Mouse (Mus musculus) kidney, adult 8-10 months (tissue): Measurements from ENCODE around the gene Atp5g3.

Experiments
- DNase-seq, 2 experiments: peaks; one replicate each; pipeline ENCODE4 v3.0.0; 2022

The Atp5g3 gene

DNA sequence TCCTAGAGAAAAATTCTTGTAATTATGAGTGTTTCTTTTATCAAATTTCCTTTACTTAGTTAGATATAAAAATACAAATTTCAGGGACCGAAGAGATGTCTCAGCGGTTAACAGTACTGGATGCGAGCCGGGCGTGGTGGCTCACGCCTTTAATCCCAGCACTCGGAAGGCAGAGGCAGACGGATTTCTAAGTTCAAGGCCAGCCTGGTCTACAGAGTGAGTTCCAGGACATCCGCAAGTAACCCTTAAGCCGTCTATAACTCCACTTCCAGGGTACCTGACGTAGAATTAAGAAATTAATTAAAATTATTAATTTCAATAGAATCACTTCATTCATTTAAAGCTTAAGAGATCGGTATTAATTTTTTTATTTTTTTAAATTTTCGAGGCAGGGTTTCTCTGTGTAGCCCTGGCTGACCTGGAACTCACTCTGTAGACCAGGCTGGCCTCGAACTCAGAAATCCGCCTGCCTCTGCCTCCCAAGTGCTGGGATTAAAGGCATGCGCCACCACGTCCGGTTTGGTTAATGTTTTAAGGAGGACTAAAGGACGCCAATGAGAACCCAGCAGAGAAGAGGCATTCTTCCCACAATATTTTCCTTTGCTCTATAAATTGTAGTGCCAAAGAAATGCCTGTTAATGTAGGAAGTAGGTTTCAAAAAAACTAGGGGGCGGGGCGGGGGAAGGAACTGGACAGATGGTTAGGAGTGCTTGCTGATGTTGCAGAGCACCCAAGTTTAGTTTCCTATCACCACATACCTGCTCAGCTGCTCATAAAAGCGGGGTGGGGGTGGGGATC is 17.5 kb downstream of the Atp5g3 start:
- no peak for DNase-seq

DNA sequence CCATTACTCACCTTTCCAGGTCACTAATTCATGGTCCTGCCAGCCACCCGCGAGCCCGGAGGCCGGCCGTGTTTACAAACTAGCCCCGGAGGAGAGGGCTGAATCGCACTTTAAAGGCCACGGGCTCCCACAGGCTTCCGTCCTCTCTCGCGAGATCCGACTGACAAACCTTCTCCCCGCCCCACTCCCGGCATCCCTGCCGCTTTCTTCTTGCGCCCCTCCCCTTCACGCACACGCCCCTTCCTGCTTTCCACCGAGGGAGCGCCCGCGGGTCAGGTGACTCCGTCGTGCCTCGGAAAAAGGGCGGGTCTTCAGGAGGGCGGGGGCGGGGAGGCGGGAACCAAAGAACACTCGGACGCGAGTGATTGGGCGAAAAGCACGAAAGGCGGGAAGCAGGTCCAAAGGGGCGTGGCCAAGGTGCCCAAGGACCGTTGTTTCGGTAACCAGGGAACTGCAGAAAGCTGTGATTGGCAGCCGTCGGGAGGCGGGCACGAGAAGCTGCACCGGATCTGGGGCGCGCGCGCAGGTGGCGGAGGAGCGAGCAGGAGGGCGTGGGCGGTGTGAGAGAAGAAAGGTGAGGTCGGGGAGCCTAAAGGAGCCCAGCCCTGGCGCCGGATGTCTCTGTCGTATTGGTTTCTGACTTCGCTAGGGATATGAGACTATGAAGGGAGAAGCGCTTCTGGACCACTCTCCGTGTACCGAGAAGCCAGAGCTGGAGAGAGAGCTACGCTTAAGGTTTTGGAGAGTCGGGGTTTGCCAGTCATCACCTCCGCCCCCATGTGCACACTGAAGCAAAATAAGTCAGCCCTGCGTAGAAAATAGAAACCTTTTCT is 18.4 kb downstream of the Atp5g3 start, which contains the start of gene Atf2:
Gene Atf2 (minus strand): TSS at position 176 of the 833 bp plus-strand sequence.
- peak; percentile 99 for DNase-seq

DNA sequence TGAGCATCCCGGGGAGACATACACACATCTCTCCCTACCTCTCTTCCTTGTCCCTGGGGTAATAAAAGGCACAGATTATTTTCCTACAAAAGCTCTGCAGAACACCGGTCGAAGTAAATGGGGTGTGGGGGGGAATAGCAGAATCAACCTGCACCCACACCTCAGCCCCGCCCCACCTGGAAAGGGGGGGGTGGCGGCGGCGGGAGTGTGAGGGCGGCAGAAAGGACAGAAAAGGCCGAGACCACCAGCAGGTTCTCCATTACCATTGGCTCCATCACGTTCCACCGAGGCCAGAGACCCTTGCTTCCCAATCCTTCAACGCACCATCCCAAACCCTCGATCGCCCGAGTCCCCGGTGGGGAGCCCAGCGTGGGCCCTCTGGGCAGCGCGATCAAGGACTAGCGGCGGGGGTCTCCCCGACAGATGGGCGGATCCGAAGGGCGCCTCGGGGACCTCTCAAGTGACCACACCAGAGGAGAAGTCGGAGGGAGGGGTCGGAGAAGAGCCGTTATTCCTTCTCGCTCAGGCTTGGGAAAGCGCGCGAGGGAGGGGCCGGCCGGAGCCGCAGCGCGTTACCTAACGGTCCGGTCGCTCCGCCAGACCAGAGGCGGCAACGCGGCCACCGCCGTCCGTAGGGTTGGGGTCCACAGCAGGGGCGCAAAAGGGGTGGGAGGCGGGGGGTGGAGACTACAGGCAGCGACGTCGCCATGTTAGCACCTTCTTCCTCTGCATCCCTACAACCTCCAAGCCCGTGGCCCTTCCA is 19.2 kb downstream of the Atp5g3 start:
- peak in 1 of 2 experiments; percentile 49 for DNase-seq

DNA sequence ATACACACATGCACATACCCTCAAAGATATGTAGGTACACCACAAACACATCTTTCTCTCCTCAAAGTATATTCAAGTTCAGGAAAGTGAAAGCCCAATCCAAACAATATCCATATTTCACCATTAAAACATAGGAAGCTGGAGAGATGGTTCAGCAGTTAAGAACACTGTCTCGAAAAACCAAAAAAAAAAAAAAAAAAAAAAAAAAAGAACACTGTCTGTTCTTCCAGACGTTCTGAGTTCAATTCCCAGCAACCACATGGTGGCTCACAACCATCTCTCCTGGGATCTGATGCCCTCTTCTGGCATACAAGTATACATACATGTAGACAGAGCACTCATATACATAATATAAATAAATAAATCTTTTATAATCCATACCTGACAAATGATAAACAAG is 25.1 kb downstream of the Atp5g3 start:
- DNase-seq, result no peak

DNA sequence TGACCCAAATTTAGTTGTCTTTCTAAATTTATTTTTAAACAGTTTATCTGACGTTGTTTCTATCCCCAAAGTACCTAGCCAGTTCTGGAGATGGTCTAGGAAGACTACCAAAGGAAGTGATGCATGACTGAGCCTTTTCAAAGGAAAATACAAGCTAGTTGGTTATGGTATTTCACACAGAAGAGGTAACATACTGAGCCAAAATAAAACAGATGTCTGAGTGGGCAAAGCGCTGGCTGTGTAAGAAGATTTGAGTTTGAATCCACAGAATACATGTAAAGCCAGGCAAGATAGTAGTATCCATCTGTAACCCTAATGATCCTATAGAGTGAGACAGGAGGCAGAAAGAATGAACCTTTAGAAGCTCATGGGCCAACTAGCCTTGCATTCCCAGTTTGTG is 33.2 kb downstream of the Atp5g3 start:
- no peak for DNase-seq

DNA sequence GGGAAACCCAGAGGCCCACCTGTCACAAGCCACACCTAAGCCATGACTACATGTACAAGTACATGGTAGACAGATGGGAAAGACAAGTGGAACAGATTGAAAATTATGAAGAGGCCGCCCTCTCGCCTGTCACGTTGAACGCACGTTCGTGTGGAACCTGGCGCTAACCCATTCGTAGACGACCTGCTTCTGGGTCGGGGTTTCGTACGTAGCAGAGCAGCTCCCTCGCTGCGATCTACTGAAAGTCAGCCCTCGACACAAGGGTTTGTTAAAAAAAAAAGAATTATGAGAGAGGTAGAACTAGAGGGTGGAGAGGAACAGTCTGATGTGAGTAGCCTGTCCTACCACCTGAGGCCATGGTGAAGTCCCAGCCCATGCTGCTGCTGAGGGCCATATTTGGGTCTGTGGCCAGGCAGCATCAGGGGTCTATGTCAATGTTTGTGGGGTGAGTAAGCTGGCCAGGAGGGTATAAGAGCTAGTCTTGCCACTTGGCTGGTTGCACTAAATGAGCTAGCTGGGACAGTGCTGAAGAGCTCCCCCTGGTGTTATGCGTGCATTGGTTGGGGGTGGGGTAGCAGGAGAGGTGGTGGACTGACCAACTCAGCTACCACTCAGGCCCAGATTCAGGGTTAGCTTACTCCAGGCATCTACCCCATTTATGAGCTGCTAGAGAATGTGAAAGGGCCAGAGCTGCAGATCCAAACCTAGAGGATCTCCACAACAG is 43.2 kb downstream of the Atp5g3 start:
- DNase-seq, result peak; percentile 28 to 78

DNA sequence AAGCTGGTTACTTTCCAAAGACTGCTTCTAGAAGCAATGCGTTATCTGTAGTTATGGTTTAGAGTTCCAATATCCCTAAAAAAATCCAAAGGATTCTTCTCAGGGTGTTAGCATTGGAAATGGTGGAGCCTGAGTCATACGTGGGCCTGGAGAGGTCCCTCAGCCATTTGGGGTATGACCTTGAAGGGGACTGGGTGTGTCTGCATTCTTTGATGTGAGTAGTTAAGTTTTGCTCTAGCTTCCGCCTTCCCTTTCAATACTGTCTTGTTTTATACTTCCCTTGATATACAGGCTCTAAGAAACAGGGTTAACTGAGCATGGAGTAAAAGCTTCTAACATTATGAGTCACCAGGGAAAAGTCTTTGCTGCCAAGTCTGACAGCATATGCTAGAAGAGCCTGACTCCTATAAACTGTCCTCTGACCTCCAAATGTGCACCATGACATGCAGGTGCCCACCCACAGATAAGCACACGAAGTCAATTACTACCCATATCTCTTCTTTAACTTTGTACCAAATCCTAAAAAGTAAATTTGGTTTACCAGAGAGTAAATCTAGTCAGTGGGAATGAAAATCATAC is 51.0 kb downstream of the Atp5g3 start:
- no peak for DNase-seq
